Comparison of ENCODE assay signal across 15 mouse cellular contexts in genomic region chr17:87512000-87512611, GRCm38 (mm10).
A peak's percentile ranks its signal among the peaks of the same experiment; 100 is the strongest.
DNase-seq lines count a peak whose midpoint lies in the region; ATAC-seq and TF ChIP-seq lines count a peak whose summit lies in the region.
"Had no signal": no experiment of that assay in that cellular context is flagged by ENCODE, and none has a peak within 500 bp of the region (broad histone marks: within the 10 kb centered on the region; RNA-seq: fewer than 3 reads in every experiment).

No protein-coding gene starts in this region.

- no peak for TF ChIP-seq CTCF in ES-Bruce4 (IDR thresholded peaks at IDR 0.05; ENCODE audit: low read depth, low read length)

- no peak for TF ChIP-seq POLR2A in ES-Bruce4 (IDR thresholded peaks at IDR 0.05; ENCODE audit: insufficient read depth, low read length)

- H3K36me3 ChIP-seq in heart, embryonic 11.5 days (ENCODE audit: control insufficient read depth, insufficient read depth, low read length) = no peaks in the 10 kb centered on the region
- no peaks in the 10 kb centered on the region for H3K36me3 ChIP-seq in ES-Bruce4 (ENCODE audit: control insufficient read depth, insufficient read depth, low read length, poor library complexity, severe bottlenecking)
- H3K36me3 ChIP-seq in hindbrain, embryonic 10.5 days = no peaks in the 10 kb centered on the region
- H3K36me3 ChIP-seq: heart, embryonic 15.5 days had no signal

- no peak for ATAC-seq in heart, embryonic 11.5 days (replicated peaks; ENCODE audit: insufficient number of reproducible peaks, low FRiP score, low TSS enrichment)
- 0 out of 2 replicates have a peak, but pooled peaks have one; percentile 7 for ATAC-seq in megakaryocyte progenitor cell, adult 5-6 weeks (replicated peaks; ENCODE audit: poor library complexity)
- ATAC-seq in inflammation-experienced regulatory T-cells, adult 6 months = no peak
- ATAC-seq: liver, postnatal 0 days had no signal

- TF ChIP-seq EP300 in ES-Bruce4 (IDR thresholded peaks at IDR 0.05; ENCODE audit: insufficient read depth, low read depth, low read length) = no peak

- WGBS in heart, embryonic 11.5 days (ENCODE audit: insufficient replicate concordance) = 63% methylated on average over 9 of the region's 9 CpGs
- 59% methylated on average over 9 of the region's 9 CpGs for WGBS in hindbrain, embryonic 10.5 days

- no peaks in the 10 kb centered on the region for H3K27me3 ChIP-seq in heart, embryonic 11.5 days (ENCODE audit: control insufficient read depth, insufficient read depth, low read length)
- H3K27me3 ChIP-seq in ES-Bruce4 (ENCODE audit: control insufficient read depth, insufficient read depth, low read length, poor library complexity, severe bottlenecking) = no peaks in the 10 kb centered on the region
- H3K27me3 ChIP-seq in hindbrain, embryonic 10.5 days (ENCODE audit: insufficient read depth, poor library complexity, severe bottlenecking) = peaks cover 11% of the 10 kb centered on the region; the same call in 1 of the 2 replicates
- H3K27me3 ChIP-seq: heart, embryonic 15.5 days had no signal

- H3K9ac ChIP-seq in heart, embryonic 11.5 days (ENCODE audit: low read depth, low read length) = no peak overlapping the region
- H3K9ac ChIP-seq in ES-Bruce4 (ENCODE audit: low read depth, poor library complexity, severe bottlenecking) = no peak overlapping the region
- H3K9ac ChIP-seq: heart, embryonic 15.5 days; liver, postnatal 0 days had no signal

- DNase-seq in heart, adult 11 months = peak; percentile 93
- DNase-seq in hindbrain, embryonic 10.5 days (ENCODE audit: low spot score) = no peak
- no peak for DNase-seq in ovary, postnatal 10 days (ENCODE audit: low spot score)
- no peak for DNase-seq in cerebellum, adult 9-10 months
- DNase-seq: cerebellum, adult 11-12 months; gastrocnemius, postnatal 25 days; kidney, adult 2 months; liver, postnatal 0 days had no signal

- no peak overlapping the region for H3K4me2 ChIP-seq in heart, embryonic 11.5 days
- H3K4me2 ChIP-seq: heart, embryonic 15.5 days had no signal

- H3K27ac ChIP-seq in heart, embryonic 11.5 days (ENCODE audit: low read depth, low read length) = no peak overlapping the region
- H3K27ac ChIP-seq in ES-Bruce4 (ENCODE audit: insufficient read depth, low read length) = peak overlapping the region; percentile 10; the same call in 1 of the 2 replicates
- H3K27ac ChIP-seq in hindbrain, embryonic 10.5 days = peak overlapping the region; percentile 57
- H3K27ac ChIP-seq: heart, embryonic 15.5 days; left cerebral cortex, adult 2 months; macrophage had no signal

- no peaks in the 10 kb centered on the region for H3K9me3 ChIP-seq in heart, embryonic 11.5 days (replicated peaks; ENCODE audit: control insufficient read depth, low read length)
- no peaks in the 10 kb centered on the region for H3K9me3 ChIP-seq in ES-Bruce4 (replicated peaks; ENCODE audit: control insufficient read depth, insufficient read depth, low read length, poor library complexity, severe bottlenecking)
- no peaks in the 10 kb centered on the region for H3K9me3 ChIP-seq in hindbrain, embryonic 10.5 days
- H3K9me3 ChIP-seq: heart, embryonic 15.5 days had no signal

- no peak overlapping the region for H3K4me3 ChIP-seq in heart, embryonic 11.5 days (ENCODE audit: low read depth, low read length)
- H3K4me3 ChIP-seq in ES-Bruce4 (ENCODE audit: low read depth, low read length) = no peak overlapping the region
- H3K4me3 ChIP-seq in hindbrain, embryonic 10.5 days = no peak overlapping the region
- H3K4me3 ChIP-seq: heart, embryonic 15.5 days; left cerebral cortex, adult 2 months had no signal

- peaks cover 46% of the 10 kb centered on the region for H3K4me1 ChIP-seq in heart, embryonic 11.5 days (ENCODE audit: control insufficient read depth, insufficient read depth, low read length)
- H3K4me1 ChIP-seq in ES-Bruce4 (ENCODE audit: control insufficient read depth, insufficient read depth, low read length) = no peaks in the 10 kb centered on the region
- H3K4me1 ChIP-seq in hindbrain, embryonic 10.5 days (replicated peaks) = peaks cover 45% of the 10 kb centered on the region
